Mouse (Mus musculus): ENCODE measurements at regions not wholly inside any gene's neighbourhood (a gene's known extent, or its start where the extent isn't known, plus 50 kb on each side); places are given as distances from the start of the nearest gene placed in this dataset.

DNA sequence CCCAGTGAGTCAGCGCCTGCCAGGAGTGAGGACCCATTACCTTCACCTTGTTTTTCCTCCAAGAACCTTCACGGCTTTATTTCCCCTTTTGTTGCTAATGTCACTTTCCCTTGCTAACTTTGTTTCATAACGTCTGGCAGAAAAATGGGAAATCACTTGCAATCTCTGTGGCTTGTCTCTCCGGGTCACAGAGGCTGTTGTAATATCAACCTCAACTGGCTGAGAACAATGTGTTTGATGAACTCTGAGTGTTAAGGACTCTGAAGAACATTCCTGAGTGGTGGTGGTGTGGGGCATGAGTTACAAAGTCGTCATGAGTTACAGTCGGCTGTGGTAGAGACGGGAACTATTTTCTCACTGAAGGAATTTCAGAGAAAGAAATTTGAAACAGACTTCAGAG is 53.2 kb upstream of the Rgs5 start:
- DNase-seq, result peak in 1 of 2 experiments; percentile 0

DNA sequence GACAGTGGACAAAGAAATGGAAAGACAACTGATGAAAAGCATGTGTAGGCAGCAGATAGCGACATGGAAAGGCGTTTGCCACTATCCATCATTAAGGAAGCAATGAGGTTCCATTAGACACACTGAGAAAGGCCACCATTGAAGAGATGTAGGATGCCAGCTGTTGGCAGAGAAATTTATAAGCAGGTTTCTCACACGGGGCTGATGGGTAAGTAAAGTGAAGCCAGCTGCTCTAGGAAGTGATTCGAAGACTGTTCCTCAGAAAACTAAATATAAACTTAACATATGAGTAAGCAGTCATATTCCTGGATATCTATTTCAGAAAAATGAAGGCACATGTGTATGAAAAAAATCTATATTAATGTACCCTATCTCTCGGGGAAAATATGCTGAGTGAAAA is 60.8 kb upstream of the Rgs5 start:
- DNase-seq, result no peak

DNA sequence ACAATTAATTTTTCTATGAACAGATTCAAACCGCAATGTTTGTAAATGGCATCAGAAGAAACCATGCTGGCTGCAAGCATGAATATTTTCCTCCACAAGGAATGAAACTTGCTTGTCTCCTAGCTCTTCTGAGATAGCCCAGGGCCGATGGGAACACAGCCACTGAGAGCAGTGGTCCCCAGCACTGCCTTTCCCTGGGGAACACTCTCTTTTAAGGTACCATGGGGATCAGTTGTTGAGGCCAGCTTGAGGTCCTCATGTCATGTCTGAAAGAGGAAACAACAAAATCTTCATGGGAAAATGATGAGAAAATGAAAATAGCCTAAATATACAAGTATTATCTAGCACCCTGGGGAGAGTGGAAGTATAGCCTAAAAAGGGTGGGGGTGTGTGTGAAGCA is 55.1 kb upstream of the Nuf2 start:
- DNase-seq, result no peak

DNA sequence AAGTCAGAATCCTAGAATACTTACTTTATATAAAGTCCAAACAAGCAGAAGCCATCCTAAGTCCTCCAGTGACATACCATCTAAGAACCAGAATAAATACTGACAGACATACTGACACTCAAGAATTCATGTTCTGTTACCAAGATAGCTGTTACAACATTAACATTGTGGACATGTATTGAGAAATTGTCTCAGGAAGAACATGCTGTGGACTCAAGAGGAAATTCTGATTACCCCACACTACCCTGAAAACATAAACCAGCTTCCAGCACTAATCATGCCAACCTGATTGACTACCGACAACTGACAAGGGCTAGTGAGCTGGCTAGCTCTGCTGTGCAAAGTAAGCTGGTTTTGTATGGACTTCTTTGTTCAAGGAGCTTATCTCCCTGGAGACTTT is 51.1 kb upstream of the Nuf2 start:
- no peak for DNase-seq
